Mouse (Mus musculus) naive thymus-derived CD4-positive, alpha-beta T cell, adult 2 months (primary cell): ENCODE measurements around the gene Olfr1367.

ENCODE experiments used
- DNase-seq: peaks from one replicate; pipeline ENCODE4 v3.0.0-alpha.2; 2011; ENCODE audit warnings: low read depth

Gene Olfr1367

GRCm38 (mm10) chr13:21346610-21347009 lies at the start of gene Olfr1367:
Gene Olfr1367 (plus strand): TSS chr13:21346910.
- no peak for DNase-seq

GRCm38 (mm10) chr13:21298557-21298956 lies 48.2 kb upstream of the Olfr1367 start:
- DNase-seq = no peak

- no peak for DNase-seq
Observed at GRCm38 (mm10) chr13:21304483-21305066, 42.1 kb upstream of the Olfr1367 start.

GRCm38 (mm10) chr13:21309788-21310187 lies 36.9 kb upstream of the Olfr1367 start:
- DNase-seq = no peak

- DNase-seq = no peak
Observed at GRCm38 (mm10) chr13:21311926-21312325, 34.8 kb upstream of the Olfr1367 start, which contains the start of gene Gpx6. Gene Gpx6 (plus strand): TSS chr13:21312125.

GRCm38 (mm10) chr13:21312854-21313253 lies 33.9 kb upstream of the Olfr1367 start:
- DNase-seq = no peak

GRCm38 (mm10) chr13:21313903-21314302 lies 32.8 kb upstream of the Olfr1367 start:
- no peak for DNase-seq

GRCm38 (mm10) chr13:21320262-21320661 lies 26.4 kb upstream of the Olfr1367 start:
- no peak for DNase-seq

GRCm38 (mm10) chr13:21321890-21322494 lies 24.7 kb upstream of the Olfr1367 start:
- no peak for DNase-seq

- no peak for DNase-seq
Observed at GRCm38 (mm10) chr13:21322509-21323375, 24.0 kb upstream of the Olfr1367 start.

GRCm38 (mm10) chr13:21323405-21323804 lies 23.3 kb upstream of the Olfr1367 start:
- no peak for DNase-seq

- DNase-seq = peak; percentile 9
Observed at GRCm38 (mm10) chr13:21326191-21326590, 20.5 kb upstream of the Olfr1367 start.

GRCm38 (mm10) chr13:21326657-21327211 lies 20.0 kb upstream of the Olfr1367 start:
- peak; percentile 44 for DNase-seq

- DNase-seq = no peak
Observed at GRCm38 (mm10) chr13:21327424-21327823, 19.3 kb upstream of the Olfr1367 start.

GRCm38 (mm10) chr13:21350593-21350992 lies 3.9 kb downstream of the Olfr1367 start:
- DNase-seq = no peak

- DNase-seq = peak; percentile 67
Observed at GRCm38 (mm10) chr13:21362621-21363248, 16.0 kb downstream of the Olfr1367 start, which contains the start of gene Zscan12. Gene Zscan12 (plus strand): TSS chr13:21362820.

GRCm38 (mm10) chr13:21363719-21364118 lies 17.0 kb downstream of the Olfr1367 start:
- DNase-seq = peak; percentile 8

- peak; percentile 64 for DNase-seq
Observed at GRCm38 (mm10) chr13:21366635-21367034, 19.9 kb downstream of the Olfr1367 start.

GRCm38 (mm10) chr13:21372700-21373099 lies 26.0 kb downstream of the Olfr1367 start:
- DNase-seq = no peak

GRCm38 (mm10) chr13:21377773-21378172 lies 31.1 kb downstream of the Olfr1367 start:
- DNase-seq = no peak

GRCm38 (mm10) chr13:21395211-21395610 lies 48.5 kb downstream of the Olfr1367 start:
- DNase-seq = no peak

- DNase-seq = no peak
Observed at GRCm38 (mm10) chr13:21395623-21396022, 48.9 kb downstream of the Olfr1367 start.
